Mouse (Mus musculus) C2C12 (cell line): ENCODE data around the gene Npc1l1.

Experiments
- CEBPB ChIP-seq: IDR thresholded peaks from one replicate; pipeline ENCODE4 v1.6.1; 2011; ENCODE audit warnings: low read depth, mild to moderate bottlenecking, control low read depth, moderate library complexity
- CTCF ChIP-seq: IDR thresholded peaks from one replicate; pipeline ENCODE4 v1.5.1; 2011; ENCODE audit not compliant: control insufficient read depth, insufficient read depth, insufficient read length
- FOSL1 ChIP-seq: IDR thresholded peaks from one replicate; pipeline ENCODE4 v1.8.0; 2011; ENCODE audit warnings: mild to moderate bottlenecking, low read length; ENCODE audit not compliant: poor library complexity, insufficient read depth, severe bottlenecking
- MAX ChIP-seq: IDR thresholded peaks from one replicate; pipeline ENCODE4 v1.6.1; 2011; ENCODE audit warnings: mild to moderate bottlenecking, control low read depth
- MYOD1 ChIP-seq: IDR thresholded peaks from one replicate; pipeline ENCODE4 v1.6.1; 2011; ENCODE audit warnings: low read depth; ENCODE audit not compliant: control insufficient read depth, insufficient read length
- MYOG ChIP-seq: IDR thresholded peaks from one replicate; pipeline ENCODE4 v1.6.1; 2011; ENCODE audit not compliant: control insufficient read depth, insufficient read length; ENCODE audit errors: extremely low read depth
- USF1 ChIP-seq: IDR thresholded peaks from one replicate; pipeline ENCODE4 v1.6.1; 2011; ENCODE audit warnings: low read depth, mild to moderate bottlenecking, control low read depth, moderate library complexity

GRCm38 (mm10) chr11:6230012-6230411, at the start of gene Npc1l1:
- TF ChIP-seq CTCF, result no peak
- no peak for TF ChIP-seq MYOD1
- TF ChIP-seq MAX, result no peak
- TF ChIP-seq MYOG, result no peak
- no peak for TF ChIP-seq USF1
- no peak for TF ChIP-seq CEBPB
- TF ChIP-seq FOSL1, result no peak
